Mouse (Mus musculus) right cerebral cortex, adult 2 months (tissue): ENCODE data around the gene Mpped2.

ENCODE experiments used
- DNase-seq, 2 experiments: peaks; one replicate each; pipeline ENCODE4 v3.0.0; 2021 to 2022; ENCODE audit warnings: low spot score in 2 of 2

Gene Mpped2

GRCm38 (mm10) chr2:106692783-106693701 lies at the start of gene Mpped2:
TSS of gene Mpped2 (plus strand) at chr2:106693269.
- DNase-seq, result peak; percentile 26 to 52

GRCm38 (mm10) chr2:106644782-106645181 lies 48.3 kb upstream of the Mpped2 start:
- no peak for DNase-seq

GRCm38 (mm10) chr2:106649686-106650570 lies 43.1 kb upstream of the Mpped2 start:
- DNase-seq, result peak; percentile 84 to 86

GRCm38 (mm10) chr2:106652151-106652550 lies 40.9 kb upstream of the Mpped2 start:
- no peak for DNase-seq

GRCm38 (mm10) chr2:106652741-106653140 lies 40.3 kb upstream of the Mpped2 start:
- no peak for DNase-seq

- DNase-seq, result no peak
Observed at GRCm38 (mm10) chr2:106653261-106653660, 39.8 kb upstream of the Mpped2 start.

- DNase-seq, result no peak
Observed at GRCm38 (mm10) chr2:106655271-106655670, 37.8 kb upstream of the Mpped2 start.

- DNase-seq, result no peak
Observed at GRCm38 (mm10) chr2:106665271-106665670, 27.8 kb upstream of the Mpped2 start.

GRCm38 (mm10) chr2:106674319-106674718 lies 18.8 kb upstream of the Mpped2 start:
- no peak for DNase-seq

- no peak for DNase-seq
Observed at GRCm38 (mm10) chr2:106677449-106677848, 15.6 kb upstream of the Mpped2 start.

GRCm38 (mm10) chr2:106679720-106680455 lies 13.2 kb upstream of the Mpped2 start:
- DNase-seq, result no peak

GRCm38 (mm10) chr2:106683185-106683831 lies 9.8 kb upstream of the Mpped2 start:
- DNase-seq, result no peak

- no peak for DNase-seq
Observed at GRCm38 (mm10) chr2:106683832-106684231, 9.2 kb upstream of the Mpped2 start.

- DNase-seq, result no peak
Observed at GRCm38 (mm10) chr2:106691753-106692363, 1.2 kb upstream of the Mpped2 start.

- no peak for DNase-seq
Observed at GRCm38 (mm10) chr2:106692405-106692782, 675 bp upstream of the Mpped2 start.

- DNase-seq, result peak; percentile 48 to 51
Observed at GRCm38 (mm10) chr2:106693702-106694566, 865 bp downstream of the Mpped2 start.

GRCm38 (mm10) chr2:106694567-106694885 lies 1.5 kb downstream of the Mpped2 start:
- DNase-seq, result no peak

- DNase-seq, result peak; percentile 48 to 58
Observed at GRCm38 (mm10) chr2:106694886-106695733, 2.0 kb downstream of the Mpped2 start.

GRCm38 (mm10) chr2:106695734-106696022 lies 2.6 kb downstream of the Mpped2 start:
- DNase-seq, result peak; percentile 23 to 42
